Mouse (Mus musculus) myocyte (in vitro differentiated cells): ENCODE data around the gene Afg1l.

Experiments
- CEBPB ChIP-seq: IDR thresholded peaks from 2 replicates; pipeline ENCODE4 v1.6.1; 2011; ENCODE audit warnings: mild to moderate bottlenecking, moderate library complexity; ENCODE audit not compliant: poor library complexity, insufficient read depth, severe bottlenecking
- E2F4 ChIP-seq: IDR thresholded peaks from one replicate; pipeline ENCODE4 v1.6.1; 2011; ENCODE audit warnings: mild to moderate bottlenecking, control low read depth, moderate library complexity; ENCODE audit not compliant: insufficient read depth
- POLR2A ChIP-seq: IDR thresholded peaks from one replicate; pipeline ENCODE4 v1.6.1; 2011; ENCODE audit warnings: low read depth, mild to moderate bottlenecking, control low read depth, moderate library complexity; ENCODE audit not compliant: insufficient read length
- POLR2AphosphoS2 ChIP-seq: IDR thresholded peaks from one replicate; pipeline ENCODE4 v1.6.1; 2011; ENCODE audit warnings: low read depth, control low read depth; ENCODE audit not compliant: insufficient read length
- REST ChIP-seq: IDR thresholded peaks from one replicate; pipeline ENCODE4 v1.6.1; 2011; ENCODE audit warnings: mild to moderate bottlenecking, control low read depth, moderate library complexity; ENCODE audit not compliant: insufficient read depth, insufficient read length
- TCF3 ChIP-seq: IDR thresholded peaks from one replicate; pipeline ENCODE4 v1.6.1; 2011; ENCODE audit warnings: low read depth, control low read depth; ENCODE audit not compliant: insufficient read length
- USF1 ChIP-seq: IDR thresholded peaks from one replicate; pipeline ENCODE4 v1.6.1; 2011; ENCODE audit warnings: low read depth, mild to moderate bottlenecking, control low read depth, moderate library complexity

- TF ChIP-seq USF1 (no peak), POLR2A (no peak), TCF3 (no peak), POLR2AphosphoS2 (no peak), REST (no peak), CEBPB (no peak), E2F4 (no peak)
Measured at GRCm38 (mm10) chr10:42341815-42342457, 136.4 kb downstream of the Afg1l start.
